Mouse (Mus musculus) hindbrain, embryonic 11.5 days (tissue): ENCODE measurements at regions not wholly inside any gene's neighbourhood (a gene's known extent, or its start where the extent isn't known, plus 50 kb on each side); places are given as distances from the start of the nearest gene placed in this dataset.
A peak's percentile ranks its signal among the peaks of the same experiment; 100 is the strongest.

ENCODE experiments used
- ATAC-seq: fragments of 200-750 bp; cut with Nextera tagmentation; 2 replicates; pipeline ENCODE4 v1.8.0; 2017; ENCODE audit warnings: mild to moderate bottlenecking, moderate TSS enrichment, moderate library complexity; ENCODE audit not compliant: low FRiP score
- DNase-seq: peaks from one replicate; pipeline ENCODE4 v3.0.0-alpha.2; 2015; ENCODE audit warnings: low spot score
- H3K27ac ChIP-seq: fragments of 300-500 bp; sonication (generic); 2 replicates; pipeline ENCODE4 v1.5.1; 2014; ENCODE audit warnings: mild to moderate bottlenecking, low read depth, low read length
- H3K27me3 ChIP-seq: fragments of 300-500 bp; sonication (generic); 2 replicates; pipeline ENCODE4 v1.6.1; 2014; ENCODE audit warnings: mild to moderate bottlenecking, low read length, moderate library complexity, mixed read lengths; ENCODE audit not compliant: control insufficient read depth, insufficient read depth
- H3K36me3 ChIP-seq: fragments of 300-500 bp; sonication (generic); 2 replicates; pipeline ENCODE4 v1.6.1; 2014; ENCODE audit warnings: mild to moderate bottlenecking, low read length, moderate library complexity, mixed read lengths; ENCODE audit not compliant: control insufficient read depth, insufficient read depth
- H3K4me1 ChIP-seq: fragments of 300-500 bp; sonication (generic); replicated peaks from 2 replicates; pipeline ENCODE4 v1.6.1; 2014; ENCODE audit warnings: low read length, mixed read lengths; ENCODE audit not compliant: control insufficient read depth, insufficient read depth
- H3K4me2 ChIP-seq: fragments of 300-500 bp; sonication (generic); replicated peaks from 2 replicates; pipeline ENCODE4 v1.6.1; 2014; ENCODE audit warnings: mild to moderate bottlenecking, low read depth, low read length
- H3K4me3 ChIP-seq: fragments of 300-500 bp; sonication (generic); 2 replicates; pipeline ENCODE4 v1.5.1; 2014; ENCODE audit warnings: low read depth, low read length
- H3K9ac ChIP-seq: fragments of 300-500 bp; sonication (generic); 2 replicates; pipeline ENCODE4 v1.6.1; 2014; ENCODE audit warnings: low read depth, low read length
- H3K9me3 ChIP-seq: fragments of 300-500 bp; sonication (generic); 2 replicates; pipeline ENCODE4 v1.6.1; 2016; ENCODE audit warnings: low read length; ENCODE audit not compliant: control insufficient read depth
- WGBS: fragments of 180-500 bp; shearing (Covaris S2); extraction: QIAGEN DNeasy Blood & Tissue Kit; methylation state at CpG from one replicate; pipeline ENCODE4 v1.1.7; 2014; 5-methylcytosine and 5-hydroxymethylcytosine counted together

DNA sequence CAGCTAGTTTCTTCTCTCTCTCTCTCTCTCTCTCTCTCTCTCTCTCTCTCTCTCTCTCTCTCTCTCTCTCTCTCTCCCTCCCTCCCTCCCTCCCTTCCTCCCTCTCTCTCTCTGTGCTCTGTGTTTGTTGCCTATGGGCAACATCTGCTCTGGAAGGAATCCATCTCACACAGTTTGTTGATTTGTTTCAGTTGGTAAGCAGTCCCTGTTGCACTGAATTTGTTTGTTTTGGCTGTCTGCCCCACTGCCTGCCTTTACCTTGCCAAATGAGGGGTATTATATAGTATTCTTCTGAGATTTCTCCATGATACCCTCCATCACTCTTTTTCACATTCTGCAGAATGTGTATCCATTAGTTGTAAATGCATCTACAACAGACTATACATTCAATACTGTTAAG, 401.8 kb downstream of the Rfpl4b start:
- no peak overlapping the region for H3K27ac ChIP-seq
- no peak for DNase-seq
- no peak for ATAC-seq

DNA sequence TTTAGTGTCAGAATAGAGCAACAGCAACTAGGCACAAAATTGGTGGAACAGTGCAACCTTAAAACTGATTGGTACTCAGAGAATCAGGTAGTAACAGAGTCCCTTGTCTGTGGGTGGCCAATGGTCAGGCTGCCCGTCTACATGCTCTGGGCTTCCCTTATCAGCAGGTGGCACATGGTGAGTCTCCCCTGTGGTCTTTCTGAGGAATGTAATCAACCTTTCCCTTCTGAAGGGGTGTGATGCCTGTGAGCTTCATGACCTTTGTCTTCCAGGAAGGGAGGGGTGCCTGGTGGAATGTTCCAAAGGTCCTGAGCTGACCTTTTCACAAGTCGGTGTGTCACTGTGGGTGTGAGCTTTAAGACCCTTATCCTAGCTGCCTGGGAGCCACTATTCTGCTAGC, 438.4 kb downstream of the Rfpl4b start:
- no peak for DNase-seq
- Histone ChIP-seq H3K27me3 (no peaks in the 10 kb centered on the region), H3K9me3 (no peaks in the 10 kb centered on the region), H3K36me3 (no peaks in the 10 kb centered on the region), H3K4me2 (no peak overlapping the region), H3K4me1 (no peaks in the 10 kb centered on the region), H3K4me3 (no peak overlapping the region), H3K9ac (no peak overlapping the region), H3K27ac (no peak overlapping the region)
- WGBS = 61% methylated on average over 2 of the region's 2 CpGs
- ATAC-seq = no peak

More for the DNA sequence above, 401.8 kb downstream of the Rfpl4b start:
- H3K36me3 ChIP-seq = no peaks in the 10 kb centered on the region
- no peaks in the 10 kb centered on the region for H3K4me1 ChIP-seq
- H3K9me3 ChIP-seq = no peaks in the 10 kb centered on the region
- no peaks in the 10 kb centered on the region for H3K27me3 ChIP-seq
- H3K4me2 ChIP-seq = no peak overlapping the region
- H3K9ac ChIP-seq = no peak overlapping the region
- H3K4me3 ChIP-seq = no peak overlapping the region

DNA sequence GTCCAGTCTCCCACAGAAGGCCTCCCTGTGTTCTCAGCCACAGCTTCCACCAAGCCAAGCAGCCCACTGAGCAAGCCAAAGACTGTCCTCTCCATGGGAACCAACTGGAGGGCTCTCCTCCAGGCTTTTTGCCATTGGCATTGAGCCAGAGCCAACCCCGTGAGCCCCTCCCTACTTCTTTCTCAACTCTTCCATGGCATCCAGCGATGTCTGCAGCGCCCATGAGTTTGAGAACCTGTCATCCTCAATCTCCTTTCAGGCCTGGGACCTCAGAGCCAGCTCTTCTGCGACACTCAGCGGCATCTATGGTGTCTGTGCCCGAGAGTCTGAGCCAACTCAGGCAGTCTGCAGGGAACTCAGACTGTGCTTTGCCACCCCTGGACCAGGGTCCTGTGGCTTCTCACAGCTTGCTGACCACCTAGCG, 439.7 kb downstream of the Rfpl4b start:
- no peak overlapping the region for H3K4me2 ChIP-seq
- no peak overlapping the region for H3K27ac ChIP-seq
- DNase-seq (no peak), ATAC-seq (no peak)
- no peaks in the 10 kb centered on the region for H3K4me1 ChIP-seq
- no peaks in the 10 kb centered on the region for H3K27me3 ChIP-seq
- H3K36me3 ChIP-seq = no peaks in the 10 kb centered on the region
- 92% methylated on average over 7 of the region's 7 CpGs for WGBS
- no peaks in the 10 kb centered on the region for H3K9me3 ChIP-seq
- H3K9ac ChIP-seq = no peak overlapping the region
- H3K4me3 ChIP-seq = no peak overlapping the region

DNA sequence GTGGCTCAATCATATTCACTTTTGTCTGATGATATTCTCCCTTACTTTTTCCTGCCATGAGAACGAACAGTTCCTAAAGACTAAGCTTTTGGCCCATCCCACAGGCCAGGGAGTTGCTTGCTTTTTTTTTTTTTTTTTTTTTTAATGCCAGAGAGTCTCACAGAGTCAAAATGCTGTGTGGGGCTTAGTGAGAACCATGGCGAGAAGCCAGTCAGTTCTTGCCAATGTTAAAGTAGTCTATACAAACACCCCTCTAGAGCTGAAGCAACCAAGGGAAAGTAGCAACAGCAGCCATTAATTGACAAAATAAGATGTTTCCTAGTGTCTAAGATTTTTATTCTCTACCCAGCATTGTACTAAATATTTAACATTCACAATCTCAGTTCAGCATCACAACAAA, 441.2 kb downstream of the Rfpl4b start:
- H3K4me3 ChIP-seq = no peak overlapping the region
- H3K9ac ChIP-seq = no peak overlapping the region
- no peaks in the 10 kb centered on the region for H3K4me1 ChIP-seq
- WGBS = 77% methylated on average over 2 of the region's 2 CpGs
- H3K36me3 ChIP-seq = no peaks in the 10 kb centered on the region
- no peak for DNase-seq
- no peak for ATAC-seq
- no peak overlapping the region for H3K4me2 ChIP-seq
- H3K27me3 ChIP-seq = no peaks in the 10 kb centered on the region
- no peak overlapping the region for H3K27ac ChIP-seq
- no peaks in the 10 kb centered on the region for H3K9me3 ChIP-seq

DNA sequence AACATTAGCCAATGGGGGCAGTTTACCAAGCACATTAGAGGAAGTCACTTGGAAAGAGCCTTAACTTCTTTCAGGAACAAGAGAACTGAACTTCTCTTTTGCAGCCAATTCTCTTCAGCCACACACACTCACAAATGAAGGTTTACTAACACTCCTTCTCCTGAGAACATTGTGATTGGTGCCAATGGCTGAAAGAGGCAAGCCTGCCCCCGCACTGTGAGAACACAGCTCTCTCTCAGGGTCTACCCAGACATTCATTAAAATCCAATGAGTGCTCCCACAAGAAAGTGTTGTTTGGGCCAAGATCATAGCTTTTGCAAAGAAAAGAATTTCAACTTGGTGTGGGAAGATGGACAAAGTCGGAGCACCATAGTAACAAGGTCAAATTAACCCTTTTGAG, 454.8 kb downstream of the Rfpl4b start:
- ATAC-seq = no peak
- 83% methylated on average over 2 of the region's 2 CpGs for WGBS
- H3K27me3 ChIP-seq = no peaks in the 10 kb centered on the region

DNA sequence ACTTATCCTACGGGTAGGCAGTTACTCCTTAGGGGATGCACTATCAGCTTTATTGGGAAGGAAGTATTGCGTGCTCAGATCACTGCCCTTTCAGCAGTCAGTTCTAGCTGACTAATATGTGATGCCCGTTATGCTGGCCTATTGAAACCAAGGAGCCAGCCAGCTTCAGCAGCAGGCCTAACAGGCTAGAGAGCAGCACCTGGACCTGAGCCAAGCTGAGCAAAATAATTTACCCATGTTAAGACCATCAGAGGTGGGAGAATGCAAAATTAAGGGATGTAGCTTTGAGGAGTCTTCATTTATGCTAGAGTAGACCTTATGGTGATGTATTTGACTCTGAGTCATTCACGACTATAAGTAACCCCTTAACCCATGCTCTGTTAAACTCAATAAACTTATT, 456.7 kb downstream of the Rfpl4b start:
- WGBS = 86% methylated on average over 4 of the region's 4 CpGs
- no peak overlapping the region for H3K4me2 ChIP-seq

More for the DNA sequence above, 454.8 kb downstream of the Rfpl4b start:
- H3K4me3 ChIP-seq = no peak overlapping the region
- no peak overlapping the region for H3K4me2 ChIP-seq
- H3K27ac ChIP-seq = no peak overlapping the region
- H3K9me3 ChIP-seq = no peaks in the 10 kb centered on the region
- no peak overlapping the region for H3K9ac ChIP-seq
- no peak for DNase-seq
- H3K4me1 ChIP-seq = no peaks in the 10 kb centered on the region
- no peaks in the 10 kb centered on the region for H3K36me3 ChIP-seq

DNA sequence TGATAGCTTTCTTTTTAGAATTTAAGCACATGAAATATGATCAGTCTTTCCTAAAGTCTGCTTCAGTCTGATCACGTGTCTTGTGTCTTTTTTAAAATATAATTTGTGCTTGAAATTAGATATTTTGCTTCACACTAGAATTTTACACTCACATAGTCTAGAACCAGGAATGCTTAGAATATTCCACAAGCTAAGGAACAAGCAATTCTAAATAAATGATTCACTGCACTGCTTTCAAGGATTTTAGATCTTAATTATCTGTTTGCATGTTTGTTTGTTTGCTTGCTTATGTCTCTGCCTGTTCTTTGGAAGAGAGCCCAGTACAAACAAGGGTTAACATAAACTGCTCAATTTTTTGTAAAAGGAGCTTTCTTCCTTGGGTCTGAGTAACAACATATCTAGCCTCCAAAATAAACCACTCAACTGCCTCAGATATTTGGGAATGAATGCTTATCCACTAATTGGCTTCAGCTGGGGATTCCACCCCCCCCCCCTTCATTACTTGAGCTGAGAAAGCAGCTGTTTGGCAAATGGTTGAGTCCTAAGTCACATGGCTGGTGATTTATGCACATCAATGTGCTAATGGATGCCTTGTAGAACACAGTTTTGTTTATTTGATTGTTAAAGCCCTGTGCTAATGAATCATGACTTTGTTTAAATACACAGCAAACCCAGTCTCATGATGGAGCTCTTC, 463.9 kb downstream of the Rfpl4b start:
- Histone ChIP-seq H3K4me3 (no peak overlapping the region), H3K4me2 (no peak overlapping the region), H3K27ac (no peak overlapping the region), H3K27me3 (no peaks in the 10 kb centered on the region), H3K9ac (no peak overlapping the region), H3K9me3 (no peaks in the 10 kb centered on the region), H3K36me3 (no peaks in the 10 kb centered on the region), H3K4me1 (no peaks in the 10 kb centered on the region)
- 62% methylated on average over 1 of the region's 1 CpGs for WGBS
- ATAC-seq = peak; percentile 14; the same call in 1 of the 2 replicates
- peak; percentile 11 for DNase-seq

More for the DNA sequence above, 456.7 kb downstream of the Rfpl4b start:
- Histone ChIP-seq H3K36me3 (no peaks in the 10 kb centered on the region), H3K27ac (no peak overlapping the region), H3K4me3 (no peak overlapping the region), H3K27me3 (no peaks in the 10 kb centered on the region), H3K9ac (no peak overlapping the region), H3K9me3 (no peaks in the 10 kb centered on the region), H3K4me1 (no peaks in the 10 kb centered on the region)
- no peak for ATAC-seq
- DNase-seq = no peak

DNA sequence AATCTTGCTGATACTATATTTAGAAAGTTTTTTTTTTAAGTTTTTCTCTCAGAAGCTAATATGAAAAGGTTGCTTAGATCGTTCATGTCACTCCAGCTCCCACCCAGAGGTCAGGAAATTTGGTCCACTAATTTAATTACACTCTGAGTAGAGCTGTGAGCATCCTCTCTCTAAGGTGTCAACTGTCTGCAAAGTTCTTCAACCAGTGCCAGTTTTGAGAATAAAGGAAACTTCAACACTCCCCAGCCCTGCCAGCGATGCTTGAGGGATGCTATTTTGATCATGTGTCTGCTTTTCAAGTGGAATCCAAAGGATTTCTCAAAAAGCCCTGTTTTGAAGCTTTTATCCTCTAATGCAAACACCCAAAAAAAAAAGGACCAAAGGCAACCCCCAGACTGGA, 467.6 kb downstream of the Rfpl4b start:
- H3K27ac ChIP-seq = no peak overlapping the region
- H3K4me3 ChIP-seq = no peak overlapping the region
- no peak for DNase-seq
- H3K27me3 ChIP-seq = no peaks in the 10 kb centered on the region
- no peak overlapping the region for H3K4me2 ChIP-seq
- no peaks in the 10 kb centered on the region for H3K4me1 ChIP-seq
- H3K36me3 ChIP-seq = no peaks in the 10 kb centered on the region
- 61% methylated on average over 2 of the region's 2 CpGs for WGBS
- H3K9ac ChIP-seq = no peak overlapping the region
- ATAC-seq = no peak
- no peaks in the 10 kb centered on the region for H3K9me3 ChIP-seq

DNA sequence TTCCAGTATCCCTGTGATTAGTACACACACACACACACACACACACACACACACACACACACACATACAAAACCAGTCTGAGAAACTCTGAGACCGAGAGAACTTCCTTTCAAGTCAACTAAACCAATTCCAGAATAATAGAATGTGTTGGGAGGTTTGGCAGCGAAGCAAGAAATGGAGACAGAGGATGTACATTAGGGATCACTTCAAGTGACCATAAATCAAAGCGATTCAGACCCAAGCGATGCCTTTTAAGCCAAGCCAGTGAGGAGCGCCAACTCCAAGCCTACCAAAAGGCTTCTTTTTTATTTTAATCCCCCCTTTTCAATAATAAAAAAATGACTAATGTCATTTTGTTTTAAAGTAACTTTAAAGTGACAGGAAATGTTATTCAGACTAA, 468.1 kb downstream of the Rfpl4b start:
- Histone ChIP-seq H3K27ac (no peak overlapping the region), H3K4me1 (no peaks in the 10 kb centered on the region), H3K36me3 (no peaks in the 10 kb centered on the region), H3K4me2 (no peak overlapping the region), H3K9me3 (no peaks in the 10 kb centered on the region), H3K27me3 (no peaks in the 10 kb centered on the region), H3K4me3 (no peak overlapping the region), H3K9ac (no peak overlapping the region)
- ATAC-seq (no peak), DNase-seq (no peak)
- WGBS = 81% methylated on average over 5 of the region's 5 CpGs
